Mouse (Mus musculus): ENCODE data around the gene Galnt11. TPM values are rescaled to one million over a fixed set of nuclear protein-coding genes. Genes with fewer than 3 reads are reported as not detected.

Gene Galnt11
- total RNA-seq, 2 experiments from 2014 or later, result 45.2 to 49.2 TPM

- no peak for DNase-seq (ENCODE audit: low spot score in 2 of 2)
Observed at GRCm38 (mm10) chr5:25252825-25253544, 31.3 kb downstream of the Galnt11 start.

- DNase-seq (ENCODE audit: low spot score in 2 of 2), result no peak
Observed at GRCm38 (mm10) chr5:25254491-25254890, 32.8 kb downstream of the Galnt11 start.

GRCm38 (mm10) chr5:25256686-25257085 lies 35.0 kb downstream of the Galnt11 start:
- DNase-seq (ENCODE audit: low spot score in 2 of 2), result no peak

GRCm38 (mm10) chr5:25261452-25261851 lies 39.7 kb downstream of the Galnt11 start:
- DNase-seq (ENCODE audit: low spot score in 2 of 2), result no peak

DNA sequence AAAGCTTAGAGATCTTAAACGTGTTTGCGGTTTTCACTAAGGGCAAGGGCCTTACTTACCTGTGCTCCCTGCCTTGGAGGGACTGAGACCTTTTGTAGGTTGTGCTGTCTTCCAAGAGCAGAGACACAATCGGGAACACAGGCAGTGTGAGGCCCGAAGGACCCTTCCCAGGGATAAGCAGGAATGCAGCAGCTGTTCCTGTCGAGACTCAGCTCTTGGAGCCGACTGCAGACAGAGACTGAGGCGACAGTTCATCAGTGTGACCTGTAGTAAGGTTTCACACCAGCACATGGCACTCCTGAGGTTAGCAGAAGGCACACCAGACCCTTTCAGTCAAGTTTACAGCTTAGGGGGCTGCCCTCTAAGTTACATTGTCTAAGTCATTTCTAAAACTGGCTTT lies 40.6 kb downstream of the Galnt11 start:
- no peak for DNase-seq (ENCODE audit: low spot score in 2 of 2)

DNA sequence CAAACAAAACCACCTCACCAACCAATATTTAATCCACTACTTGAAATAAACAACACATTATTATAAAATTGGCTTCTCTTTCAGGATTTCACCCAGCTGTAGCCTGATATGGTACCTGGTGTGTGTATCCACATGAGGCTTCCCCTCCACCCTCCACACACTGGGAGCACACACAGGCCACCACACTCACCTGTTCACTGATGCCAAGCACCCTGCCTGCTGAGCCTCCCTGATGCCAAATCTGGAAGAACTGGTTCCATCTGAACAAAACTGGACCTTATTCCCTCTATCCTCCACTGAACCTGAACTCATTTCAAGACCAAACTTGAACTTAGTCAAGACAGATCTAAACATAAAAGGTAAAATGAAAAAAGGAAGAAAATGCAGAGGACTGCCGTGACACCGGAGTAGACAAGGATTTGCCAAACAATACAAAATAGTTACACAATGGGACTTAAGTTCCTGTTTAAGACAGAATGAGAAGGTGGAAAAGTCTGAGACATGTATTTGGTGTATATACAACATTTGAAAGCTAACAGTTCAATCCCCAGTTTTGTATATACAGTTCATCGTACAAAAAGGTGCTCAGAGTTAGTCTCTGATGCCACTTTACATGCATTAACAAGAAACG lies 46.7 kb downstream of the Galnt11 start:
- no peak for DNase-seq (ENCODE audit: low spot score in 2 of 2)

- DNase-seq (ENCODE audit: low spot score in 2 of 2), result no peak
Observed at GRCm38 (mm10) chr5:25275629-25276028, 53.9 kb downstream of the Galnt11 start.

GRCm38 (mm10) chr5:25276365-25276764 lies 54.7 kb downstream of the Galnt11 start:
- no peak for DNase-seq (ENCODE audit: low spot score in 2 of 2)

DNA sequence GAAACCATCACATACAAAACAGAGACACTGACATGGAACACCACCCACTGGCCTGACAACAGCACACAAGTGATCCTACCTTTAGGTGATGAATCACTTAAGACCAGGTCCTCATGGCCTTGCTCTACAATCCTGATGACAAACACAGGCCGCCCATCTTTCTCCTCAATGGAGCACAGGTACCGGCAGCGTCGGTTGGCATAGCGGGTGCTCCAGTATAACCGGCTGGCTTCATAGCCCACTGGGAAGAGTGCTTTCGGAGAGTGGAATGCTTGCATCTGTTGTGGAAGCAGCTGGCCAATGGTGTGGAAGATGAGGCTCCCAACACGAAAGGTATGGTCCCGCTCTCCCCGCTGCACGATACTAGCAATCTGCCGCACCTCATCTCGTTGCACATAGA lies 62.3 kb downstream of the Galnt11 start:
- no peak for DNase-seq (ENCODE audit: low spot score in 2 of 2)

DNA sequence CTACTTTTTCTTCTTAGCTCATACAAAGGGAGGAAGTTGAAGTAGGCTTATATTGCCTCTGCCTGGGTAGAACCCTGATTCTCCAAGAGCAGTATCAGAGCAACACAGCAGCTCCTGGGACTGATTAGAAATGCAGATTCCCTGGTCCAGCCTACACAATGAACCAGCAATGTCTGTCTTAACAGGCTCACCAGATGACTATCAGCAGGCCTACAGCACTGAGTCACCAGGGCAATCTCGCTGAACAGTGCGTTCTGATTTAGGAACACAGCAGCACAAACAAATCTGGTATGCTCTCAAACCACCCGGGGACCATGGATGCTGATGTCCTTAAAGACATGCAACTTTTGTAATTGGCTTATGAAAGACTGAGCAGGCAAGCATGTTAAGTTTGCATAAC lies 75.1 kb downstream of the Galnt11 start:
- DNase-seq (ENCODE audit: low spot score in 2 of 2), result no peak

DNA sequence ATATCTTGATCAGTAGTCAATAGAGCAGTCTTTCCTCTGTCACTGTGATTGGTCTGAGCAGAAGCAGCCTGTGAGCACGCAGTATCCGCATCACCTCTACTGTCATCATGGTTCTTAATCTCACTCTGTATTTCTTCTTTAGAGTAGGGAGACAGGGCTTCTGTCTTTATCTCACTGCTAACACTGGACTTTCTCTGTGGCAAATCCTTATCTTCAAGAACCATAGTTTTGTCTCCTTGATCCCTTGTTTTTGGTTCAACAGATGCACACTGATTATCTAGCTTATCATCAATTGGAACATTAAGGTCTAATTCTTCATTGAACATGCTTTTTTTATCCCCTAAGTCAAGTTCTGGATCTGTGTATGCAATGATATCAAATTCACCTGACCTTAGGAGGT lies 88.5 kb downstream of the Galnt11 start:
- no peak for DNase-seq (ENCODE audit: low spot score in 2 of 2)

GRCm38 (mm10) chr5:25313881-25314280 lies 92.2 kb downstream of the Galnt11 start:
- DNase-seq (ENCODE audit: low spot score in 2 of 2), result no peak

Other genes with a start within 250 kb of the Galnt11 start
- 10 to 100 TPM; 33.2 to 39.4 TPM for gene Prkag2, start 121.3 kb upstream of the Galnt11 start, total RNA-seq (2021)
- gene Galntl5, start 40.4 kb upstream of the Galnt11 start, total RNA-seq (2021), result not detected
- gene E130116L18Rik, start 1.2 kb downstream of the Galnt11 start, total RNA-seq (2021), result not detected

All from adrenal gland, adult 18-20 months (tissue).